Mouse (Mus musculus): ENCODE results near the gene Zfyve27.

DNA sequence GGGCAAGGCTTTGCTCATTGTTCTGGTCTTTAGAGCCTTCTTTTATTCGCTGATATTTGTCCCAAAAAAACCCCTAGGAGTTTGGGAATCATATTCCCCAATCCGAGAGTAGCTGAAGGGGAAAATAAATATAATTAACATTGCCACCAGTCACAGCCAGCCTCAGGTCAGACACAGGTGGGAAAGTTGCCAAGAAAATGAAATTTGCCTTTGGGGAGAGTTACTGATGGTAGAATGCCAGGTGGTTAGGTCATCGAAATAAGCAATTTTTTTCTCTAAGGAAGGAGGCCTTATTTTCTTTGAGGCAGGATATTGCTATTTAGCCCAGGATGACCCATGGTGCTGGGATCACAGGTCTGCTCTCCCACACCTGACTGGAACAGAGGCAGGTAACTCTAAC is 3.0 kb downstream of the Zfyve27 start:
- TF ChIP-seq CTCF (IDR thresholded peaks at IDR 0.05; ENCODE audit: control insufficient read depth, insufficient read depth, low read length) (no peak), POLR2A (IDR thresholded peaks at IDR 0.05; ENCODE audit: borderline replicate concordance, control insufficient read depth, low read depth, low read length) (no peak)
